Mouse (Mus musculus) activated CD4-positive, CD25-positive, alpha-beta regulatory T cell, adult 4 months (primary cell): ENCODE results near the gene Elf5. TPM values are rescaled to one million over a fixed set of nuclear protein-coding genes. Genes with fewer than 3 reads are reported as not detected.

Experiments used
- ATAC-seq: one replicate; pipeline ENCODE4 v1.8.0; 2017
- polyA plus RNA-seq, 2 experiments: library from polyadenylated mRNA; unstranded; fragments of 100-300 nt; shearing (Covaris generic); gene quantifications; one replicate each; pipeline ENCODE4 v1.2.1; 2017

The Elf5 gene
- polyA plus RNA-seq = not detected

- no peak for ATAC-seq
Observed at GRCm38 (mm10) chr2:103411348-103411747, at the start of gene Elf5. TSS of gene Elf5 (plus strand) at chr2:103411688.

GRCm38 (mm10) chr2:103372541-103372940 lies 38.9 kb upstream of the Elf5 start:
- no peak for ATAC-seq

GRCm38 (mm10) chr2:103379502-103380160 lies 31.9 kb upstream of the Elf5 start:
- no peak for ATAC-seq

- no peak for ATAC-seq
Observed at GRCm38 (mm10) chr2:103382174-103382573, 29.3 kb upstream of the Elf5 start.

- ATAC-seq = no peak
Observed at GRCm38 (mm10) chr2:103387881-103388280, 23.6 kb upstream of the Elf5 start.

- ATAC-seq = no peak
Observed at GRCm38 (mm10) chr2:103388311-103388710, 23.2 kb upstream of the Elf5 start.

- ATAC-seq = no peak
Observed at GRCm38 (mm10) chr2:103390086-103390988, 21.2 kb upstream of the Elf5 start.

GRCm38 (mm10) chr2:103391626-103392025 lies 19.9 kb upstream of the Elf5 start:
- no peak for ATAC-seq

GRCm38 (mm10) chr2:103398110-103398509 lies 13.4 kb upstream of the Elf5 start:
- no peak for ATAC-seq

GRCm38 (mm10) chr2:103400691-103401090 lies 10.8 kb upstream of the Elf5 start:
- no peak for ATAC-seq

GRCm38 (mm10) chr2:103406239-103406638 lies 5.2 kb upstream of the Elf5 start:
- no peak for ATAC-seq

- ATAC-seq = no peak
Observed at GRCm38 (mm10) chr2:103411816-103412215, 328 bp downstream of the Elf5 start.

GRCm38 (mm10) chr2:103413381-103413780 lies 1.9 kb downstream of the Elf5 start:
- no peak for ATAC-seq

- no peak for ATAC-seq
Observed at GRCm38 (mm10) chr2:103415774-103416173, 4.3 kb downstream of the Elf5 start.

- no peak for ATAC-seq
Observed at GRCm38 (mm10) chr2:103420650-103421507, 9.4 kb downstream of the Elf5 start.

GRCm38 (mm10) chr2:103423884-103424283 lies 12.4 kb downstream of the Elf5 start:
- no peak for ATAC-seq

GRCm38 (mm10) chr2:103424349-103425026 lies 13.0 kb downstream of the Elf5 start:
- ATAC-seq = no peak

- no peak for ATAC-seq
Observed at GRCm38 (mm10) chr2:103425456-103426063, 14.1 kb downstream of the Elf5 start.

GRCm38 (mm10) chr2:103428356-103428755 lies 16.9 kb downstream of the Elf5 start:
- no peak for ATAC-seq

- no peak for ATAC-seq
Observed at GRCm38 (mm10) chr2:103430712-103431111, 19.2 kb downstream of the Elf5 start.

GRCm38 (mm10) chr2:103432695-103433275 lies 21.3 kb downstream of the Elf5 start:
- ATAC-seq = no peak
